Mouse (Mus musculus): ENCODE data around the gene Leng8. TPM values are rescaled to one million over a fixed set of nuclear protein-coding genes. Genes with fewer than 3 reads are reported as not detected.

The Leng8 gene
- polyA plus RNA-seq, 1 experiment from 2014 or later: 47.8 TPM

DNA sequence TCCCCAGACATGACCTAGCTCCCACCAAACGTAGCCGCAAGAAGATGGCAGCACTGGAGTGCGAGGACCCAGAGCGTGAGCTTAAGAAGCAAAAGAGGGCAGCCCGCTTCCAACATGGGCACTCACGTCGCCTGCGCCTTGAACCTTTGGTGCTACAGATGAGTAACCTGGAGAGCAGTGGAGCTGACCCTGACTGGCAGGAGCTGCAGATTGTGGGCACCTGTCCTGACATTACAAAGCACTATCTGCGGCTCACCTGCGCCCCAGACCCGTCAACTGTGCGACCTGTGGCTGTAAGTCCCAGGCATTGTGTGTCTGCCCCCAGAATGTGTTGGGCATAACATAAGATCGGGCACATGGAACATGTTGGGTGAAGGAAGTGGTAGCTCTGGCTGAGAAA, 7.2 kb downstream of the Leng8 start:
- Histone ChIP-seq H3K9me3 (replicated peaks; ENCODE audit: control insufficient read depth, low read length) (no peaks in the 10 kb centered on the region), H3K4me2 (ENCODE audit: low read depth, low read length) (no peak overlapping the region), H3K36me3 (ENCODE audit: control insufficient read depth, insufficient read depth) (peaks cover 83% of the 10 kb centered on the region), H3K27ac (ENCODE audit: low read length) (no peak overlapping the region), H3K4me1 (ENCODE audit: control insufficient read depth, insufficient read depth, low read length) (peaks cover 8% of the 10 kb centered on the region), H3K27me3 (ENCODE audit: control insufficient read depth, insufficient read depth, low read length) (no peaks in the 10 kb centered on the region), H3K4me3 (ENCODE audit: low read length) (no peak overlapping the region), H3K9ac (ENCODE audit: low read length) (no peak overlapping the region)
- ATAC-seq (replicated peaks; ENCODE audit: extremely low read depth, insufficient read depth, low FRiP score): no peak
- WGBS: 94% methylated on average over 13 of the region's 13 CpGs

DNA sequence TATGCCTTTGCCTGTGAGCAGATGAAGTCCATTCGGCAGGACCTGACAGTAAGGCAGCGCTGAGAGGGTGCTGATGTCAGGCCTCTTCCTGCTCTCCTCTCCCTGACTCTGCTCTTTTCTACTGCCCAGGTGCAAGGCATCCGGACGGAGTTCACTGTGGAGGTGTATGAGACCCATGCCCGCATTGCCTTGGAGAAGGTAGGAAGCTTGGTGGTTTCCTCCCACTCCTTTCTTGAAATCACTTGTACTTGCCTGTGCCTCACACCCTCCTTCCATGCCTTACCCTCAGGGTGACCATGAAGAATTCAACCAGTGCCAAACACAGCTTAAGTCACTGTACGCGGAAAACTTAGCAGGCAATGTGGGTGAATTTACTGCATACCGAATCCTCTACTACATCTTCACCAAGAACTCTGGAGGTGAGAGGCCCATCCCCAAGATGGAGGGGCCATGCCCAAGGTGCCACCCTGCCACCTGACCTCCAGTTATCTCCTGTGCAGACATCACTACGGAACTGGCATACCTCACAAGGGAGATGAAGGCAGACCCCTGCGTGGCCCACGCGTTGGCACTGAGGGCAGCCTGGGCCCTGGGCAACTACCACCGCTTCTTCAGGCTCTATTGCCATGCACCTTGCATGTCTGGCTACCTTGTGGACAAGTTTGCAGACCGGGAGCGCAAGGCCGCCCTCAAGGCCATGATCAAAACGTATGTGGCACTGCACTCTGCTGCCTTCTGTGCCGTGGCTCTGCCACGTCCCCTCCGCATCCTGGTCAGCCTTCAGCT, 8.1 kb downstream of the Leng8 start:
- peaks cover 74% of the 10 kb centered on the region for H3K36me3 ChIP-seq (ENCODE audit: control insufficient read depth, insufficient read depth)
- no peaks in the 10 kb centered on the region for H3K27me3 ChIP-seq (ENCODE audit: control insufficient read depth, insufficient read depth, low read length)
- H3K4me2 ChIP-seq (ENCODE audit: low read depth, low read length): no peak overlapping the region
- no peak overlapping the region for H3K4me3 ChIP-seq (ENCODE audit: low read length)
- H3K9me3 ChIP-seq (replicated peaks; ENCODE audit: control insufficient read depth, low read length): no peaks in the 10 kb centered on the region
- no peak overlapping the region for H3K27ac ChIP-seq (ENCODE audit: low read length)
- WGBS: 94% methylated on average over 20 of the region's 20 CpGs
- H3K9ac ChIP-seq (ENCODE audit: low read length): no peak overlapping the region
- peaks cover 8% of the 10 kb centered on the region for H3K4me1 ChIP-seq (ENCODE audit: control insufficient read depth, insufficient read depth, low read length)
- ATAC-seq (replicated peaks; ENCODE audit: extremely low read depth, insufficient read depth, low FRiP score): no peak

DNA sequence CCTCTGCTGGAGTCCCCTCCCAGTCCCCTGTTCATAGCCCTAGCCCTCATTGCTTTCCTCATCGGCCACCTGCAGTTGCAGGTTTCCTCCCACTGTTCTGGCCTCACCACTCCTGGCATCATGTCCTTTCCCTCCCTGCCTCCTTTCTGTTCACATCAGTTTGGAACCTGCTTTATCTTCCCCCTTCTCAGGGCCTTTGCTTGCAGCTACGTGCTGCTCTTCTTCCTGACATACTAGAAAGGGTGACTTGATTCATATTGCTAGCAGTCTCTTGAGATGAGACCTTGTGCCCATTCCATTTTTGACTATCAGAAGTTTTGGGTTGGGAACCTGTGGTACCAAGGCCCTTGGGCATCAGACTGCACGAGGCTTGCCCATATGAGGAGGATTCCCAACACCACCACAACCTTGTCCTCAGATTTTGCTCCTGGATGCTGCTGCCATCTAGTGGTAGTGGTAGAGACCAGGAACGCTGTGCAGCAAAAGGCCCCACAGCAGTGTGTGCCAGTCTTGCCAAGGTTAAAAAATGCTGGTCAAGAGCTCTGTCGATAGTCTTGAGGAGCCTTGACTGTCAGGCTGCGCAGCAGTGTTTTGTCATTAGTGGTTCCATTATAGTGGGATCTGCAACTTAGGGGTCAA, 8.8 kb downstream of the Leng8 start:
- no peak overlapping the region for H3K4me3 ChIP-seq (ENCODE audit: low read length)
- H3K27ac ChIP-seq (ENCODE audit: low read length): no peak overlapping the region
- H3K9ac ChIP-seq (ENCODE audit: low read length): no peak overlapping the region
- ATAC-seq (replicated peaks; ENCODE audit: extremely low read depth, insufficient read depth, low FRiP score): no peak
- H3K27me3 ChIP-seq (ENCODE audit: control insufficient read depth, insufficient read depth, low read length): no peaks in the 10 kb centered on the region; the same call in 1 of the 2 replicates
- WGBS: 68% methylated on average over 6 of the region's 6 CpGs
- no peak overlapping the region for H3K4me2 ChIP-seq (ENCODE audit: low read depth, low read length)
- peaks cover 67% of the 10 kb centered on the region for H3K36me3 ChIP-seq (ENCODE audit: control insufficient read depth, insufficient read depth)
- no peaks in the 10 kb centered on the region for H3K9me3 ChIP-seq (replicated peaks; ENCODE audit: control insufficient read depth, low read length)
- H3K4me1 ChIP-seq (ENCODE audit: control insufficient read depth, insufficient read depth, low read length): peaks cover 16% of the 10 kb centered on the region

DNA sequence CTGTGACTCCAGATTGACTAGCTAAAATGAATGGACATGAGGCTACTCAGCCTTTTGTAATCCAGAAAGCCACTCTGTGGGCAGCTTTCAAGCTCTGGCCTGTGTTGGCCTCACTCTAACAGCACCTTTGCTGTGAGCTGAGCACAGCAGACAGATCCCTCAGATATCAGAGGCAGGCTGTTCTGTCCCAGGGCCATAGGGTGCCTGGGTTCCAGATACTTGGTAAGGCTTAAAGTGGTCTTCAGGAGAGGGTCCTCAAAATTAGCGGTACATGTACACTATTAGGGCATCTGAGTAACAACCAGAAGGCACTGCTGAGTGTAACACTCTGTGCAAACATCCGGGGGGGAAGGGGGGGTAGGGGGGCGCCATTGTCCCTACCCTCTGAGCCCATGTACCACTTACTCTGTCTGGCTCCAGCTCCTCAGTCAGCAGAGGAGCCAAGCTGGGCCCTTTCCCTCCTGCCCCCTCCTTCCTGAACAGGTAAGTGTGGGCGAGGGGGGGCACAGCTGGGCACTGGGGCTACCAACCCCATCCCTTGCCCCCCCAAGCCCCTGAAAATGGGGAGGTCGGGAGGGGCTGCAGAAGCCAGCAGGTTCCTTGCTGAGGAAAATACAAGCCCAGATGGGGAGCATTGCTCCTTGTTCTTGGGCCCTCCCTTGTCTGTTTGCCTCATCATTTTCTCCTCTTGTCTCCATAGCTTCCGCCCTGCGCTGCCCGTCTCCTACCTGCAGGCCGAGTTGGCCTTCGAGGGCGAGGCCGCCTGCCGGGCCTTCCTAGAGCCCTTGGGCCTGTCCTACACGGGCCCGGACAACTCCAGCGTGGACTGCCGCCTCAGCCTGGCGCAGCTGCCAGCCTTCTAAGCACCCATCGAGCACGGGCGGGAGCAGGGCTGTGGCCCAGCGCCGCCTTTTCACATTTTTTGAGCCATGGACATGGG, 9.7 kb downstream of the Leng8 start:
- ATAC-seq (replicated peaks; ENCODE audit: extremely low read depth, insufficient read depth, low FRiP score): no peak
- WGBS: 92% methylated on average over 23 of the region's 23 CpGs
- H3K27ac ChIP-seq (ENCODE audit: low read length): no peak overlapping the region

DNA sequence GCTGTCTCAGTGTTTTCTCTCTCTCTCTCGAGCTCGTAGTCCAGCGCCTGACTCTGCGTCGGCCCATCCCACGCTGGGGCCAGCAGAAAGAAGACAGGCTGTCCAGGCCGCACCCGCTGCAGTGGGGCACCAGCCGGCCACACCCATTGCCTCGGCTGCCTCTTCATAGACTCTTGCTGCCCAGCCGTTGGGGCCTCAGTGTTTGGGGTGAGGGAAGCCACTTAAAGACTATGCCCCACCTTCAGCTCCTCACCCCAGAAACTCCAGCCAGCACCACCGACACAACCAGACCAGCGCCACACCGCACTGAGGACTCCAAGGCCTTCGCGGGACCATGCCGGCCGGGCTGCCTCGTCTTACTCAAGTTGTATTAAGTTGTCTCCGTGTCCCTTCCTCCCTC, 10.5 kb downstream of the Leng8 start:
- Histone ChIP-seq H3K36me3 (ENCODE audit: control insufficient read depth, insufficient read depth) (peaks cover 50% of the 10 kb centered on the region), H3K4me1 (ENCODE audit: control insufficient read depth, insufficient read depth, low read length) (peaks cover 24% of the 10 kb centered on the region), H3K4me3 (ENCODE audit: low read length) (no peak overlapping the region), H3K4me2 (ENCODE audit: low read depth, low read length) (no peak overlapping the region), H3K9me3 (replicated peaks; ENCODE audit: control insufficient read depth, low read length) (no peaks in the 10 kb centered on the region), H3K27ac (ENCODE audit: low read length) (no peak overlapping the region), H3K27me3 (ENCODE audit: control insufficient read depth, insufficient read depth, low read length) (peaks cover 3% of the 10 kb centered on the region), H3K9ac (ENCODE audit: low read length) (no peak overlapping the region)
- WGBS: 86% methylated on average over 20 of the region's 20 CpGs
- no peak for ATAC-seq (replicated peaks; ENCODE audit: extremely low read depth, insufficient read depth, low FRiP score)

More for the DNA sequence above, 9.7 kb downstream of the Leng8 start:
- Histone ChIP-seq H3K4me3 (ENCODE audit: low read length) (no peak overlapping the region), H3K9me3 (replicated peaks; ENCODE audit: control insufficient read depth, low read length) (no peaks in the 10 kb centered on the region), H3K4me2 (ENCODE audit: low read depth, low read length) (no peak overlapping the region), H3K27me3 (ENCODE audit: control insufficient read depth, insufficient read depth, low read length) (peaks cover 3% of the 10 kb centered on the region), H3K4me1 (ENCODE audit: control insufficient read depth, insufficient read depth, low read length) (peaks cover 24% of the 10 kb centered on the region), H3K36me3 (ENCODE audit: control insufficient read depth, insufficient read depth) (peaks cover 59% of the 10 kb centered on the region), H3K9ac (ENCODE audit: low read length) (no peak overlapping the region)

DNA sequence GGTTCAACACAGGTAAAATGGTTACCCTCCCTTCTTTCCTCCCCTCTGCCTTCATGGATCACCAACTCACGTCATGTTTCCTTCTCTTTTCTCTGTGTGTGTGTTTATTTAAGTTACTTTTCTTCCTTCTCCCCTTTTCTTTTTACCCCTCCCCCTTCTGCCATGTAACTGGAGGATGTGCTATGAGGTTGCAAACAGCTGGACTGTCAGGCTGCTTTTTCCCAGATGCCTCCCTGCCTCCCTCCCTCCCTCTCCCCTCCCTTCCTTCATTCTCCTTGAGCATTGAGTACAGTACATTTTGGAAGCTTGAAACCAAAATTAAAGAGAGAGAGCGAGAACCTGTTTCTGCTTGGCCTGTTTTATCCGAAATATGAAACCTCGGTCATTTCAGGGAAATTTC, 11.0 kb downstream of the Leng8 start:
- Histone ChIP-seq H3K9me3 (replicated peaks; ENCODE audit: control insufficient read depth, low read length) (no peaks in the 10 kb centered on the region), H3K4me1 (ENCODE audit: control insufficient read depth, insufficient read depth, low read length) (peaks cover 24% of the 10 kb centered on the region), H3K27ac (ENCODE audit: low read length) (peak overlapping the region; percentile 96; the same call in 1 of the 2 replicates), H3K4me3 (ENCODE audit: low read length) (no peak overlapping the region), H3K4me2 (ENCODE audit: low read depth, low read length) (no peak overlapping the region), H3K27me3 (ENCODE audit: control insufficient read depth, insufficient read depth, low read length) (peaks cover 3% of the 10 kb centered on the region), H3K36me3 (ENCODE audit: control insufficient read depth, insufficient read depth) (peaks cover 46% of the 10 kb centered on the region), H3K9ac (ENCODE audit: low read length) (no peak overlapping the region)
- 75% methylated on average over 4 of the region's 4 CpGs for WGBS
- ATAC-seq (replicated peaks; ENCODE audit: extremely low read depth, insufficient read depth, low FRiP score): no peak

DNA sequence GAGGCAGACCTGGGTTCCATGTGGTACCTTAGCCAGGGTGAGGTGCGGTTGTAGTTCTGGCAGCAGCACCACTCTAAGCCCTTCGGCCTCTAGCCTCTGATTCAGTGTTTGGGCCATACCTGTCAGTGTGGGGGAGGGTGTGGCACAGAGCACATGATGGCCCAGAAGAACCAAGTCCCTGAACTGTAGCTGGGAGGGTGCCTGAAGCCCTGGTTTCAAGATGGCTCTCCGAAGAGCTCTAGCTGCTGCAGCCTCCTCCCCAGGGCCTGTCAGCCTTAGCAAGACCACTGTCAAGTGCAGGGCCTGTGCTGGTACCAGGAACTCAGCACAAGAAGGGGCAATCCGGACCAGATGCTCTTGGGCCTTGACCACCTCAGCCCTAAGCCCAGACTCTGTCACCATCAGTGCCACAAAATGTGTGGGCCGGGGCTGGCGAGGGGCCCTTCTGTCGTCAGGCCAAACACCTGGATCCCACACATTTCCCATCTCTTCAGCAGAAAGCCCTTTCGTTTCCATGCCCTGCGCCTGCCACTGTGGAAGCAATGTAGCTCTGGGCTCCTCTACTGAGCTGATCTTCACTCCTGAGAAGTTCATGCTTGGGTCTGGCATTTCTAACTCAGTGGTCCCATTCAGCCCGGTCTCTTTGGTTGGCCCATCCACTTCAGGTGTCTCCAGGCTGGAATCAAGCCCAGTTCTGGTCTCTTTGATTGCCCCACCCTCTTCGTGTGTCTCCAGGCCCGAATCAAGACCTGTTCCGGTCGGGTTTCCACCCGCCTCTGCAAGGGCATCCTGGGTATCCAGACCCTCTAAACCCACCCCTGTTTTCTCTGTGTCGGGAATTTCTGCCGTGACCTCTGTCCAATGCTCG, 11.7 kb downstream of the Leng8 start:
- Histone ChIP-seq H3K9ac (ENCODE audit: low read length) (peak overlapping the region; percentile 92), H3K4me1 (ENCODE audit: control insufficient read depth, insufficient read depth, low read length) (peaks cover 24% of the 10 kb centered on the region), H3K4me2 (ENCODE audit: low read depth, low read length) (peak overlapping the region; percentile 83), H3K27ac (ENCODE audit: low read length) (peak overlapping the region; percentile 96), H3K27me3 (ENCODE audit: control insufficient read depth, insufficient read depth, low read length) (peaks cover 3% of the 10 kb centered on the region), H3K4me3 (ENCODE audit: low read length) (peak overlapping the region; percentile 85), H3K9me3 (replicated peaks; ENCODE audit: control insufficient read depth, low read length) (no peaks in the 10 kb centered on the region), H3K36me3 (ENCODE audit: control insufficient read depth, insufficient read depth) (peaks cover 38% of the 10 kb centered on the region)
- 26% methylated on average over 18 of the region's 18 CpGs for WGBS
- ATAC-seq (replicated peaks; ENCODE audit: extremely low read depth, insufficient read depth, low FRiP score): peak; percentile 8; the same call in 1 of the 2 replicates

Measured in heart, embryonic 16.5 days (tissue).